Mouse (Mus musculus) bone marrow macrophage, adult 2 months (primary cell): ENCODE measurements at regions not wholly inside any gene's neighbourhood (a gene's known extent, or its start where the extent isn't known, plus 50 kb on each side); places are given as distances from the start of the nearest gene placed in this dataset.

ENCODE experiments used
- CTCF ChIP-seq: IDR thresholded peaks from 2 replicates; pipeline ENCODE4 v1.5.1; 2012; ENCODE audit warnings: low read depth, mild to moderate bottlenecking, low read length, moderate library complexity
- POLR2A ChIP-seq: IDR thresholded peaks from 2 replicates; pipeline ENCODE4 v1.6.1; 2012; ENCODE audit warnings: mild to moderate bottlenecking, low read depth, low read length, borderline replicate concordance

- TF ChIP-seq CTCF (no peak), POLR2A (no peak)
Measured at GRCm38 (mm10) chr11:23954323-23954722, 59.3 kb upstream of the Papolg start.
